Mouse (Mus musculus): ENCODE data around the gene Csnk2a2. TPM values are rescaled to one million over a fixed set of nuclear protein-coding genes. Genes with fewer than 3 reads are reported as not detected.

The Csnk2a2 gene
- polyA plus RNA-seq (2011; ENCODE audit: insufficient read depth, insufficient read length, low replicate concordance, missing spikeins), result 16.6 and 26.1 TPM in 2 replicates

GRCm38 (mm10) chr8:95490006-95490405, at the start of gene Csnk2a2:
Gene Csnk2a2 (minus strand): TSS chr8:95490039.
- Histone ChIP-seq H3K27ac (ENCODE audit: control insufficient read depth, insufficient read depth, low read depth, low read length, poor library complexity) (peak within 1 kb of the TSS; percentile 58; the same call in 1 of the 2 replicates), H3K4me3 (replicated peaks; ENCODE audit: control insufficient read depth, low read depth, low read length) (peak within 1 kb of the TSS; percentile 72), H3K4me1 (ENCODE audit: control insufficient read depth, insufficient read depth, low read length) (no peaks in the 10 kb centered on the region; the same call in 1 of the 2 replicates)
- WGBS, result 88% methylated on average over 5 of the region's 5 CpGs
- TF ChIP-seq CTCF (IDR thresholded peaks at IDR 0.05; ENCODE audit: control insufficient read depth, insufficient read depth, low read length) (no peak), POLR2A (IDR thresholded peaks at IDR 0.05; ENCODE audit: borderline replicate concordance, control insufficient read depth, low read depth, low read length) (no peak)

GRCm38 (mm10) chr8:95539487-95539886, 49.6 kb upstream of the Csnk2a2 start:
- TF ChIP-seq POLR2A (IDR thresholded peaks at IDR 0.05; ENCODE audit: borderline replicate concordance, control insufficient read depth, low read depth, low read length), result no peak
- TF ChIP-seq CTCF (IDR thresholded peaks at IDR 0.05; ENCODE audit: control insufficient read depth, insufficient read depth, low read length), result no peak
- no peak overlapping the region for H3K27ac ChIP-seq (ENCODE audit: control insufficient read depth, insufficient read depth, low read depth, low read length, poor library complexity)
- no peak overlapping the region for H3K4me3 ChIP-seq (replicated peaks; ENCODE audit: control insufficient read depth, low read depth, low read length)
- no peaks in the 10 kb centered on the region for H3K4me1 ChIP-seq (ENCODE audit: control insufficient read depth, insufficient read depth, low read length)
- WGBS, result 77% methylated on average over 5 of the region's 5 CpGs

- Histone ChIP-seq H3K4me1 (ENCODE audit: control insufficient read depth, insufficient read depth, low read length) (no peaks in the 10 kb centered on the region), H3K4me3 (replicated peaks; ENCODE audit: control insufficient read depth, low read depth, low read length) (no peak within 1 kb of the TSS), H3K27ac (ENCODE audit: control insufficient read depth, insufficient read depth, low read depth, low read length, poor library complexity) (no peak within 1 kb of the TSS)
- TF ChIP-seq POLR2A (IDR thresholded peaks at IDR 0.05; ENCODE audit: borderline replicate concordance, control insufficient read depth, low read depth, low read length) (no peak), CTCF (IDR thresholded peaks at IDR 0.05; ENCODE audit: control insufficient read depth, insufficient read depth, low read length) (no peak)
- WGBS, result 7% methylated on average over 33 of the region's 33 CpGs
Observed at GRCm38 (mm10) chr8:95533584-95534387, 43.9 kb upstream of the Csnk2a2 start, which contains the start of gene Ccdc113. Gene Ccdc113 (plus strand): TSS chr8:95534085.

- Histone ChIP-seq H3K27ac (ENCODE audit: control insufficient read depth, insufficient read depth, low read depth, low read length, poor library complexity) (no peak overlapping the region), H3K4me3 (replicated peaks; ENCODE audit: control insufficient read depth, low read depth, low read length) (no peak overlapping the region), H3K4me1 (ENCODE audit: control insufficient read depth, insufficient read depth, low read length) (no peaks in the 10 kb centered on the region)
- TF ChIP-seq CTCF (IDR thresholded peaks at IDR 0.05; ENCODE audit: control insufficient read depth, insufficient read depth, low read length), result no peak
- TF ChIP-seq POLR2A (IDR thresholded peaks at IDR 0.05; ENCODE audit: borderline replicate concordance, control insufficient read depth, low read depth, low read length), result no peak
- 75% methylated on average over 4 of the region's 4 CpGs for WGBS
Observed at GRCm38 (mm10) chr8:95532206-95532605, 42.4 kb upstream of the Csnk2a2 start.

- Histone ChIP-seq H3K27ac (ENCODE audit: control insufficient read depth, insufficient read depth, low read depth, low read length, poor library complexity) (no peak overlapping the region), H3K4me1 (ENCODE audit: control insufficient read depth, insufficient read depth, low read length) (no peaks in the 10 kb centered on the region), H3K4me3 (replicated peaks; ENCODE audit: control insufficient read depth, low read depth, low read length) (no peak overlapping the region)
- TF ChIP-seq CTCF (IDR thresholded peaks at IDR 0.05; ENCODE audit: control insufficient read depth, insufficient read depth, low read length), result no peak
- TF ChIP-seq POLR2A (IDR thresholded peaks at IDR 0.05; ENCODE audit: borderline replicate concordance, control insufficient read depth, low read depth, low read length), result no peak
- WGBS, result 64% methylated on average over 9 of the region's 9 CpGs
Observed at GRCm38 (mm10) chr8:95528750-95529310, 39.0 kb upstream of the Csnk2a2 start.

GRCm38 (mm10) chr8:95528194-95528593, 38.4 kb upstream of the Csnk2a2 start:
- Histone ChIP-seq H3K4me3 (replicated peaks; ENCODE audit: control insufficient read depth, low read depth, low read length) (no peak overlapping the region), H3K27ac (ENCODE audit: control insufficient read depth, insufficient read depth, low read depth, low read length, poor library complexity) (no peak overlapping the region), H3K4me1 (ENCODE audit: control insufficient read depth, insufficient read depth, low read length) (no peaks in the 10 kb centered on the region)
- TF ChIP-seq CTCF (IDR thresholded peaks at IDR 0.05; ENCODE audit: control insufficient read depth, insufficient read depth, low read length) (no peak), POLR2A (IDR thresholded peaks at IDR 0.05; ENCODE audit: borderline replicate concordance, control insufficient read depth, low read depth, low read length) (no peak)
- 82% methylated on average over 10 of the region's 10 CpGs for WGBS

GRCm38 (mm10) chr8:95523991-95524390, 34.2 kb upstream of the Csnk2a2 start:
- WGBS, result 75% methylated on average over 4 of the region's 4 CpGs
- TF ChIP-seq POLR2A (IDR thresholded peaks at IDR 0.05; ENCODE audit: borderline replicate concordance, control insufficient read depth, low read depth, low read length) (no peak), CTCF (IDR thresholded peaks at IDR 0.05; ENCODE audit: control insufficient read depth, insufficient read depth, low read length) (no peak)
- no peak overlapping the region for H3K4me3 ChIP-seq (replicated peaks; ENCODE audit: control insufficient read depth, low read depth, low read length)
- no peaks in the 10 kb centered on the region for H3K4me1 ChIP-seq (ENCODE audit: control insufficient read depth, insufficient read depth, low read length)
- no peak overlapping the region for H3K27ac ChIP-seq (ENCODE audit: control insufficient read depth, insufficient read depth, low read depth, low read length, poor library complexity)

GRCm38 (mm10) chr8:95516928-95517327, 27.1 kb upstream of the Csnk2a2 start:
- 78% methylated on average over 6 of the region's 6 CpGs for WGBS
- H3K4me1 ChIP-seq (ENCODE audit: control insufficient read depth, insufficient read depth, low read length), result no peaks in the 10 kb centered on the region
- TF ChIP-seq POLR2A (IDR thresholded peaks at IDR 0.05; ENCODE audit: borderline replicate concordance, control insufficient read depth, low read depth, low read length) (no peak), CTCF (IDR thresholded peaks at IDR 0.05; ENCODE audit: control insufficient read depth, insufficient read depth, low read length) (no peak)
- H3K4me3 ChIP-seq (replicated peaks; ENCODE audit: control insufficient read depth, low read depth, low read length), result no peak overlapping the region
- no peak overlapping the region for H3K27ac ChIP-seq (ENCODE audit: control insufficient read depth, insufficient read depth, low read depth, low read length, poor library complexity)
